Mouse (Mus musculus) C2C12 (cell line): ENCODE results near the gene Kdm6b.
A peak's percentile ranks its signal among the peaks of the same experiment; 100 is the strongest.

Experiments
- CEBPB ChIP-seq: IDR thresholded peaks from one replicate; pipeline ENCODE4 v1.6.1; 2011; ENCODE audit warnings: low read depth, mild to moderate bottlenecking, control low read depth, moderate library complexity
- CTCF ChIP-seq: IDR thresholded peaks from one replicate; pipeline ENCODE4 v1.5.1; 2011; ENCODE audit not compliant: control insufficient read depth, insufficient read depth, insufficient read length
- MAX ChIP-seq: IDR thresholded peaks from one replicate; pipeline ENCODE4 v1.6.1; 2011; ENCODE audit warnings: mild to moderate bottlenecking, control low read depth

DNA sequence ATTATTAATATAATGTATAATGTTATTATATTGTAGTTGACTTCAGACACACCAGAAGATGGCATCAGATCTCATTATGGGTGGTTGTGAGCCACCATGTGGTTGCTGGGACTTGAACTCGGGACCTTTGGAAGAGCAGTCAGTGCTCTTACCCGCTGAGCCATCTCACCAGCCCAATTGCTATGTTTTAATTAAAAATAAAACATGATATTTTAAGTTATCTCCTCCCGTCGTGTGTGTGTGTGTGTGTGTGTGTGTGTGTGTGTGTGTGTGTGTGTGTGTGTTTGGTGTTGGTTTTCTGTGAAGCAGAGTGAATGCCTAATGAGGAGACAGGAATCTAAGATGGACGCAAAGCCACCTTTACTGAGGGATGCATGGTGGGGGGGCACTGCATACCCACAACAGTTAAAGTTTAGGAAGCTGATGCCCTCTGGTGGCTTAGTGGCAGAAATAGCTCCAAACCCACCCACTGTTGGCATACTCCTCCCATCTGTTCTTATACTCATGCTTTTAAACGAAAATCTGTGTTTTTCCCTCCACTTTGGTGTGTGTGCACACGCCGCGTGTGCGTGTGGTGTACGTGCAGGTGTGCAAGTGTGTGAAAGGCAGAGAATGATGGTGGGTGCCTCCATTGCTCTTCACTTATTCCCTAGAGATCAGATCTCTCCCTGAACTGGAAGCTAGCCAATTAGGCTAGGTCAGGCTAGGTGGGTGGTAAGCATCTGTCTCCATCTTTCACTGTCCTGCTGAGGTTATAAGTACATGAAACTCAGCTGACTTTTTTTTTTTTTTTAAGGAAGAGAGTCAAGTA, 18.6 kb upstream of the Kdm6b start:
- TF ChIP-seq CEBPB: no peak
- TF ChIP-seq CTCF: peak; percentile 61
- TF ChIP-seq MAX: peak; percentile 35
